Mouse (Mus musculus) erythroblast, embryonic 14.5 days (primary cell): ENCODE data around the gene Pla2g6. TPM values are rescaled to one million over a fixed set of nuclear protein-coding genes. Genes with fewer than 3 reads are reported as not detected.

ENCODE experiments used
- H3K27me3 ChIP-seq: 2 replicates; pipeline ENCODE4 v1.6.1; 2012; ENCODE audit warnings: inconsistent platforms; ENCODE audit not compliant: control insufficient read depth
- H3K36me3 ChIP-seq: 2 replicates; pipeline ENCODE4 v1.6.1; 2012; ENCODE audit warnings: mild to moderate bottlenecking, inconsistent platforms; ENCODE audit not compliant: control insufficient read depth
- H3K4me1 ChIP-seq: 2 replicates; pipeline ENCODE4 v1.6.1; 2012; ENCODE audit warnings: inconsistent platforms; ENCODE audit not compliant: control insufficient read depth
- H3K4me3 ChIP-seq: replicated peaks from 2 replicates; pipeline ENCODE3; 2012; ENCODE audit warnings: moderate library complexity, mild to moderate bottlenecking, inconsistent platforms
- H3K9me3 ChIP-seq: 2 replicates; pipeline ENCODE4 v1.6.1; 2012; ENCODE audit warnings: low read length, inconsistent platforms, mixed read lengths; ENCODE audit not compliant: control insufficient read depth
- GATA1 ChIP-seq: IDR thresholded peaks from 2 replicates; pipeline ENCODE4 v1.6.1; 2012; ENCODE audit warnings: low read length, inconsistent platforms, mixed read lengths
- TAL1 ChIP-seq: IDR thresholded peaks from 3 replicates; pipeline ENCODE4 v1.6.1; 2012; ENCODE audit warnings: low read length, inconsistent platforms, mixed read lengths
- polyA plus RNA-seq: library from polyadenylated mRNA; stranded (reverse); fragments of >175 nt; gene quantifications from 2 replicates; pipeline ENCODE4 v1.2.3, GENCODE M21; 2012

Gene Pla2g6
- polyA plus RNA-seq, 1 experiment = 2.7 TPM

DNA sequence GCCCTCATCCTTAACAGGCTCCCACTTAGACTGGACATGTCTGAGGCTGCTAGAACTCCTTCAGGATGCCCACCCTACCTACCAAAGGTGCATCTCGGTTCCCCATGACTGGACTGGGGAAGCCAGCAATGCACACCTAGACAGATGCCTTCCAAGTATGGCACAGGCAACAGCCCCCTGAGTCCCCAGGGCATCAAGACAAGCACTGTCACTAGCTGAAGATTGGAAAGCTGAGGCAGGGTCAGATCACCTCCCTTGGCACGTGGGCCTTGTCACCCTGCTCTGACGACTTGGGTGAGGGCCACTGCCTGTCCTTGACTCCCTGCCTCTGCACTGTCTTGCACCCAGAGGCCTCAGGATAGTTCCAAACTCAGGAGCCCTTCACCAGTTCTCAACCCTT is 39.8 kb downstream of the Pla2g6 start:
- Histone ChIP-seq H3K27me3 (no peaks in the 10 kb centered on the region), H3K4me1 (no peaks in the 10 kb centered on the region), H3K4me3 (no peak overlapping the region), H3K36me3 (peaks cover 46% of the 10 kb centered on the region), H3K9me3 (no peaks in the 10 kb centered on the region)
- TF ChIP-seq GATA1 (no peak), TAL1 (no peak)

DNA sequence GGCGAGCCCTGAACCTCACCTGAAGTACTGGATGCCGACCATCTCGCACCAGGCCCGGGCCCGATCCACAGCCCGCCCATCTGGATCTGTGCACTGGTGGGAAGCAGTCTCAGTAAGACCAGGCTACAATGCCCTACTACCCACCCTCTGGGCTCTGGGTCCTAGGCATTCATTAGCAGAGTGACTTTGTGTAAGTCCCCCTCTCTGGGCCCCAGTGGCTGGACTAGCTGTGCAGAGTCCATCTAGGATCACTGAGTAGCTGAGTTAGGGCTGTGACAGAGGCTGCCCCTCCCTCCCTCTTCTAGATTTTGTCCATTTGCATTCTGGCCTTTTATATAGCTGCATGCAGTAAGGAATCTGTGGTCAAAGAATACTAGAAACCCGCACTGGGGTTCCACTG is 41.1 kb downstream of the Pla2g6 start:
- TF ChIP-seq TAL1 (no peak), GATA1 (no peak)

DNA sequence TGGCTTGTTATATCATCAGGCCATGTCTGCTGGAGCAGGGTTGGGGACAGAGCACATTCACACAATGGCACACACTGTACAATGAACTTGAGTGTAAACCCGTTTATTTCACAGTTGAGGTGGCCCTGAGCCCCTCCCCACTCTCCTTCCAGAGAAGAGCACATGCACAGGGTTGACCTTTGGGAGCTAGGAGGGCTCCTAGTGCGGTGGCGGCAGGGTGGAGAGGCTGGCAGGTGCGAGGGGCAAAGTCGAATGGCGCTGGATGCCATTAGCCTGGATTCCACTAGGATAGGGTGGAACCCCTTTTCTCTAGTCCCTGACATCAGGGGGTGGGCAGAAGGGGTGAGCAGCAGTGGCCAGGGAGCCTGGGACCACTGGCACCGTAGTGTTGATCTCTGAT is 42.0 kb downstream of the Pla2g6 start:
- H3K9me3 ChIP-seq = no peaks in the 10 kb centered on the region
- H3K36me3 ChIP-seq = peaks cover 39% of the 10 kb centered on the region
- peaks cover 15% of the 10 kb centered on the region for H3K4me1 ChIP-seq
- no peak for TF ChIP-seq GATA1
- H3K27me3 ChIP-seq = no peaks in the 10 kb centered on the region
- no peak overlapping the region for H3K4me3 ChIP-seq

More for the DNA sequence above, 41.1 kb downstream of the Pla2g6 start:
- H3K4me3 ChIP-seq = no peak overlapping the region
- no peaks in the 10 kb centered on the region for H3K9me3 ChIP-seq
- no peaks in the 10 kb centered on the region for H3K27me3 ChIP-seq
- H3K36me3 ChIP-seq = peaks cover 44% of the 10 kb centered on the region
- peaks cover 5% of the 10 kb centered on the region for H3K4me1 ChIP-seq

DNA sequence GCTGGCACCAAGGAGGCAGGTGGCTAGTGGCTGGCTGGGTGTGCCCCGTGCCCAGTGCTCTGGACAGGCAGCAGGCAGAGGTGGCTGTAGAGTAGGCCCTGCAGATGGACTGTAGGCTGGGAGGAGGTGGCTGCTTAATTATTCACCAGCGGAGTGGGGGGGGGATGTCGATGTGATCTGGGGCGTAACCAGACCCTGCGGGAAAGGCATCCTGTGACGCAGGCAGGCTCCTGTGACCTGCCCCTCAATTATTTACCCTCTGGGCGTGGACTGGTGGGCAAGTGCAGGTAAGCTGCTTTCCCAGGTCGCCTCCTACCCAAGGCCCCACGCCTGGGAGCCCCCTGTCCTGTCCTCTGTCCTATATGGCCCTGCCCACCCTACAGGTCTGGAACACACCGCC is 42.8 kb downstream of the Pla2g6 start, which contains the start of gene Baiap2l2:
TSS of gene Baiap2l2 (minus strand) at position 139 of the 400 bp plus-strand sequence.
- H3K27me3 ChIP-seq = no peaks in the 10 kb centered on the region
- H3K36me3 ChIP-seq = peaks cover 37% of the 10 kb centered on the region
- H3K4me1 ChIP-seq = peaks cover 22% of the 10 kb centered on the region
- H3K4me3 ChIP-seq = no peak within 1 kb of the TSS
- TF ChIP-seq GATA1 = no peak
- no peak for TF ChIP-seq TAL1
- no peaks in the 10 kb centered on the region for H3K9me3 ChIP-seq

DNA sequence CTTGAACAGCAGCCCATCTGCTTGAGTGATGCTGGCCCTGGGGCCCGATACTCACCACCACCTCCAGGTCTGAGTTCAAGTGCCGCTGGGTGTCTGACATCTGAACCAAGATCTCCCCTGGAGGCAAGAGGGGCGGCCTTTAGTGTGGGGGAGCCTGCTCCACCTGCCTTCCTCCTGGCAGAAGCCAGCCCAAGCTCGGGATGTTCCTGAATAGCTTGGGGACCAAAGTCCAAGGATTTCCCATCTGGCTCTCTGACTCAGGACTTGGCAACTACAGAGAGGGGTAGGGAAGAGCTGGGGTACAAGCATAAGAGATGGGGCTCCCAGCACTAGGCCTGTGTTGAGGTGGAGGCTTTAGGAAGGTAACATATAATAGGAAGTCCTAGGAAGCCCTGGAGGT is 44.8 kb downstream of the Pla2g6 start:
- no peak overlapping the region for H3K4me3 ChIP-seq
- peaks cover 25% of the 10 kb centered on the region for H3K4me1 ChIP-seq
- H3K27me3 ChIP-seq = no peaks in the 10 kb centered on the region
- peaks cover 21% of the 10 kb centered on the region for H3K36me3 ChIP-seq
- H3K9me3 ChIP-seq = peaks cover 3% of the 10 kb centered on the region
- TF ChIP-seq GATA1 (no peak), TAL1 (no peak)

DNA sequence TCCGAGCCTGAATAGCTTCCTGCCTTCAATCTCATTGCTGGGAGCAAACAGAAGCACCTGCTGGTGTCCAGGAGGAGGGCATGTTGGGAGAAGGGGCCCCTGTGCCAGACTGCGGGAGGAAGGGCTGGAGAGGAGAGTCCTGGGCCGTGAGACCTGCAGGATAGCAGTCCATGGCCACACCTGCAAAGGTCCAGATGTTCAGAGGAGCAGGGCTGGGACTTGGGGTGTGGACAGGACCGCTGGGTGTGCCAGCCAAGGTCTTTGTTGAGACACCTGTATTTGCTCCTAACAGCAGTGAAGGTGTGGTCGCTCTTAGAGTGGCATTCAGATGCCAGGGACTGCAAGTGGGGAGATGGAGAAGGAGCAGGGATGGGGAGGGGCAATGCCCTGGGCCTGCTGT is 45.8 kb downstream of the Pla2g6 start:
- no peak for TF ChIP-seq TAL1
- no peak for TF ChIP-seq GATA1
- no peaks in the 10 kb centered on the region for H3K27me3 ChIP-seq
- peaks cover 16% of the 10 kb centered on the region for H3K36me3 ChIP-seq
- peaks cover 25% of the 10 kb centered on the region for H3K4me1 ChIP-seq
- no peak overlapping the region for H3K4me3 ChIP-seq
- H3K9me3 ChIP-seq = peaks cover 3% of the 10 kb centered on the region

- no peak for TF ChIP-seq TAL1
- no peak for TF ChIP-seq GATA1
- peaks cover 25% of the 10 kb centered on the region for H3K4me1 ChIP-seq
- H3K27me3 ChIP-seq = peaks cover 3% of the 10 kb centered on the region; the same call in 1 of the 2 replicates
- H3K36me3 ChIP-seq = peaks cover 7% of the 10 kb centered on the region
- peaks cover 6% of the 10 kb centered on the region for H3K9me3 ChIP-seq
- no peak overlapping the region for H3K4me3 ChIP-seq
Observed at GRCm38 (mm10) chr15:79281389-79281788, 46.8 kb downstream of the Pla2g6 start.

GRCm38 (mm10) chr15:79280850-79281249 is 47.3 kb downstream of the Pla2g6 start:
- TF ChIP-seq TAL1 (no peak), GATA1 (no peak)
- peaks cover 6% of the 10 kb centered on the region for H3K9me3 ChIP-seq
- H3K27me3 ChIP-seq = peaks cover 3% of the 10 kb centered on the region; the same call in 1 of the 2 replicates
- H3K4me3 ChIP-seq = no peak overlapping the region
- H3K4me1 ChIP-seq = peaks cover 25% of the 10 kb centered on the region
- H3K36me3 ChIP-seq = peaks cover 2% of the 10 kb centered on the region

- peaks cover 3% of the 10 kb centered on the region; the same call in 1 of the 2 replicates for H3K27me3 ChIP-seq
- TF ChIP-seq GATA1 (no peak), TAL1 (no peak)
- peaks cover 6% of the 10 kb centered on the region for H3K9me3 ChIP-seq
- no peak overlapping the region for H3K4me3 ChIP-seq
- H3K36me3 ChIP-seq = no peaks in the 10 kb centered on the region; the same call in 1 of the 2 replicates
- H3K4me1 ChIP-seq = peaks cover 25% of the 10 kb centered on the region
Observed at GRCm38 (mm10) chr15:79280209-79280608, 48.0 kb downstream of the Pla2g6 start.

DNA sequence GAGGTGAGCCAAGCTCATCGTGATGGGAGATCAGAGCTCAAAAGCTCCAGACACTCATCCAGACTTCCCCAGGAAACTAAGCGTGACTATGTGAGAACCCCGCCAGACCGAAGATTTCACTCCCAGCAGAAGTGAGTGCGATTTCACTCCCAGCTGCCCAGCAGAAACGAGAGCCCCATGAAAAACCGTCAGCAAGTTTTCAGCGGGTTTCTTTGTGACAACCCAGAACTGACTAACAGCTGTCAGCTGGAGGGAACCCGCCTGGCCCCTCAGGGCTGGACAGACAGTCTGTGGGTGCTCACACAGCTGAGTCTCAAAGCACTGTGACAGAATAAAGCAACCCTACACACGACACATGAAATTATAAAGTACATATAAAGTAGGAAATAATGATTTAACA is 50.5 kb downstream of the Pla2g6 start:
- Histone ChIP-seq H3K36me3 (no peaks in the 10 kb centered on the region; the same call in 1 of the 2 replicates), H3K27me3 (peaks cover 3% of the 10 kb centered on the region; the same call in 1 of the 2 replicates), H3K4me3 (no peak overlapping the region), H3K4me1 (peaks cover 25% of the 10 kb centered on the region), H3K9me3 (peaks cover 6% of the 10 kb centered on the region)
- TF ChIP-seq GATA1 (no peak), TAL1 (no peak)
